In the genomic region with DNA sequence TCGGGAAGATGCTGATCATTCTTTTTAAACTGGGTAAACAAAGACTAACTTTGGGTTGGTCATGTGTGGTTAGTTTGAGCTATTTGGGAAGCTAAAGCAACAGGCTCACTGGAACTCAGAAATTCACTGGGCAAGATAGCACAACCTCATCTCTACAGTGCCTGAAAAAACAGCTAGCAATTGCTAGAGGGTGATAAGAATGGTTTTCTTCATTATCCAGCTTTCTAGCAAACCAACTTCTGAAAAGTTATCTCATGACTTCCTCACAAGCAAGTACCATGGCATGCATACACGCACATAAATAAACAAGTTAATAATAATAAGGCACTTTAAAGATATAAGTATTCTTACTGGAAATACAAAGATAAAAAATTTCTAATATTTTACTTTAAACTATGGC, we compare ENCODE assay signal across 18 mouse cellular contexts. TPM values are rescaled to one million over a fixed set of nuclear protein-coding genes. Genes with fewer than 3 reads are reported as not detected.
DNase-seq lines count a peak whose midpoint lies in the region; TF ChIP-seq lines count a peak whose summit lies in the region.
"Had no signal": no experiment of that assay in that cellular context is flagged by ENCODE, and none has a peak within 500 bp of the region (broad histone marks: within the 10 kb centered on the region; RNA-seq: fewer than 3 reads in every experiment).

No protein-coding gene starts in this region.

- peak; percentile 73 to 75 for TF ChIP-seq EP300 in MEL (IDR thresholded peaks at IDR 0.05; ENCODE audit: low read depth in 1 of 2, low read length in 2 of 2)

- no peak for TF ChIP-seq RAD21 in MEL (IDR thresholded peaks at IDR 0.05; ENCODE audit: low read depth, low read length)

- peaks cover 0 to 6% of the 10 kb centered on the region in 2 experiments; a peak in 2 of 4 replicates for H3K4me1 ChIP-seq in MEL (ENCODE audit: control insufficient read depth in 1 of 2, insufficient read depth in 2 of 2, low read length in 2 of 2)

- H3K4me3 ChIP-seq in MEL (ENCODE audit: control insufficient read depth in 1 of 2, insufficient read depth in 1 of 2, low read depth in 2 of 2, low read length in 2 of 2): no peak overlapping the region

- peak; percentile 52 for DNase-seq in MEL (ENCODE audit: low read depth, low spot score)
- DNase-seq in T-cell, adult 2 months (ENCODE audit: low spot score): no peak
- DNase-seq: adrenal gland, adult 2 months; adrenal gland, adult 8-10 months; adrenal gland, postnatal 10 days; adrenal gland, postnatal 14 days; adrenal gland, postnatal 25 days; adrenal gland, postnatal 36 days; B cell, adult 2 months; cerebellum, adult 11 months; cerebellum, adult 11-12 months; cerebellum, adult 18-20 months; cerebellum, adult 2 months; cerebellum, adult 8-10 months; cerebellum, adult 9-10 months had no signal

- H3K36me3 ChIP-seq in MEL (ENCODE audit: control insufficient read depth in 1 of 2, insufficient read depth in 2 of 2, low read length in 2 of 2): peaks cover 8 to 27% of the 10 kb centered on the region in 2 experiments

- H3K9me3 ChIP-seq in MEL (replicated peaks; ENCODE audit: insufficient read depth, low read length): no peaks in the 10 kb centered on the region
- H3K9me3 ChIP-seq: G1E had no signal

- TF ChIP-seq POLR2A in MEL (IDR thresholded peaks at IDR 0.05; ENCODE audit: control insufficient read depth in 1 of 2, insufficient read depth in 1 of 2, low read depth in 1 of 2, low read length in 2 of 2, poor library complexity in 1 of 2): no peak

- no peaks in the 10 kb centered on the region for H3K27me3 ChIP-seq in MEL (ENCODE audit: control insufficient read depth in 1 of 2, insufficient read depth in 2 of 2, low read length in 2 of 2)
- H3K27me3 ChIP-seq: CH12.LX, Patski had no signal

- H3K27ac ChIP-seq in MEL (ENCODE audit: control insufficient read depth, low read depth, low read length): no peak overlapping the region

- H3K9ac ChIP-seq in MEL (ENCODE audit: control insufficient read depth, low read depth, low read length, poor library complexity, severe bottlenecking): no peak overlapping the region

- no peak for TF ChIP-seq CTCF in MEL (IDR thresholded peaks at IDR 0.05 in 2 of 3, conservative IDR thresholded peaks at IDR 0.05 in 1 of 3; ENCODE audit: control insufficient read depth in 1 of 3, insufficient read depth in 1 of 3, low read depth in 2 of 3, low read length in 3 of 3, poor library complexity in 1 of 3, severe bottlenecking in 1 of 3)

- H3K79me2 ChIP-seq in MEL (ENCODE audit: control insufficient read depth, insufficient read depth, low read length, poor library complexity): no peaks in the 10 kb centered on the region

TF ChIP-seq in MEL, 35 proteins besides CTCF, POLR2A, EP300 and RAD21:
- TF ChIP-seq ELF1 (IDR thresholded peaks at IDR 0.05; ENCODE audit: low read depth, low read length) (no peak), ZKSCAN1 (IDR thresholded peaks at IDR 0.05; ENCODE audit: low read depth, low read length) (no peak), CHD1 (IDR thresholded peaks at IDR 0.05; ENCODE audit: low read depth, low read length) (no peak), GABPA (IDR thresholded peaks at IDR 0.05; ENCODE audit: low read depth, low read length) (no peak), TCF12 (IDR thresholded peaks at IDR 0.05; ENCODE audit: low read depth, low read length) (peak; percentile 50; the same call in 1 of the 2 replicates), USF2 (IDR thresholded peaks at IDR 0.05; ENCODE audit: borderline replicate concordance in 1 of 2, insufficient read depth in 1 of 2, low read depth in 1 of 2, low read length in 2 of 2) (no peak), ZC3H11A (IDR thresholded peaks at IDR 0.05; ENCODE audit: low read depth, low read length) (no peak), BHLHE40 (IDR thresholded peaks at IDR 0.05; ENCODE audit: borderline replicate concordance, low read depth, low read length) (no peak), SMC3 (IDR thresholded peaks at IDR 0.05; ENCODE audit: low read depth, low read length) (no peak), MEF2A (IDR thresholded peaks at IDR 0.05; ENCODE audit: extremely low read depth, insufficient replicate concordance, low read depth, low read length, poor library complexity, severe bottlenecking) (no peak), SIN3A (IDR thresholded peaks at IDR 0.05; ENCODE audit: low read length) (peak; percentile 41; the same call in 1 of the 2 replicates), E2F4 (IDR thresholded peaks at IDR 0.05; ENCODE audit: borderline replicate concordance, low read depth, low read length) (no peak), MAFK (IDR thresholded peaks at IDR 0.05; ENCODE audit: borderline replicate concordance, low read depth, low read length) (no peak), ZMIZ1 (IDR thresholded peaks at IDR 0.05; ENCODE audit: low read depth, low read length) (no peak), HCFC1 (IDR thresholded peaks at IDR 0.05; ENCODE audit: low read depth, low read length) (no peak), GATA1 (IDR thresholded peaks at IDR 0.05; ENCODE audit: low read depth, low read length) (peak; percentile 80), UBTF (IDR thresholded peaks at IDR 0.05; ENCODE audit: borderline replicate concordance, insufficient read depth, low read depth, low read length) (no peak), POLR2AphosphoS2 (IDR thresholded peaks at IDR 0.05; ENCODE audit: low read length) (no peak), MYC (IDR thresholded peaks at IDR 0.05; ENCODE audit: low read depth, low read length) (no peak), USF1 (IDR thresholded peaks at IDR 0.05; ENCODE audit: low read depth, low read length) (no peak), TAL1 (IDR thresholded peaks at IDR 0.05; ENCODE audit: low read length) (no peak; the same call in 1 of the 2 replicates), MXI1 (IDR thresholded peaks at IDR 0.05; ENCODE audit: low read depth, low read length) (no peak), NRF1 (IDR thresholded peaks at IDR 0.05; ENCODE audit: insufficient read depth, low read depth, low read length, poor library complexity, severe bottlenecking) (no peak), ETS1 (IDR thresholded peaks at IDR 0.05; ENCODE audit: low read depth, low read length) (peak; percentile 43; the same call in 1 of the 2 replicates), ZNF384 (IDR thresholded peaks at IDR 0.05; ENCODE audit: low read depth, low read length) (0 out of 2 replicates have a peak, but pooled peaks have one; percentile 17), MAZ (IDR thresholded peaks at IDR 0.05; ENCODE audit: low read depth, low read length) (no peak), CHD2 (IDR thresholded peaks at IDR 0.05; ENCODE audit: low read length) (no peak), RCOR1 (IDR thresholded peaks at IDR 0.05; ENCODE audit: low read depth, low read length) (peak; percentile 54; the same call in 1 of the 2 replicates), MAX (IDR thresholded peaks at IDR 0.05; ENCODE audit: low read length) (no peak), MYB (IDR thresholded peaks at IDR 0.05; ENCODE audit: low read depth, low read length) (no peak), TBP (IDR thresholded peaks at IDR 0.05; ENCODE audit: low read depth, low read length) (peak; percentile 84), JUND (IDR thresholded peaks at IDR 0.05; ENCODE audit: low read depth, low read length) (no peak), KAT2A (conservative IDR thresholded peaks at IDR 0.05; ENCODE audit: low read depth, low read length) (no peak), POLR2AphosphoS5 (IDR thresholded peaks at IDR 0.05; ENCODE audit: borderline replicate concordance, low read depth, low read length) (no peak), NELFE (IDR thresholded peaks at IDR 0.05; ENCODE audit: low read depth, low read length) (no peak)

RNA-seq across cellular contexts. Expression of a gene that starts 23.7 kb away (rescaled TPM):
- 7.0 and 7.6 TPM in 2 replicates for total RNA-seq in MEL (2012; rRNA removed)
- 1 to 10 TPM in 1 of 2 experiments, not detected in 1; 8.3 TPM for polyA plus RNA-seq in MEL (2012; ENCODE audit: insufficient read depth in 1 of 2, insufficient read length in 2 of 2, low read depth in 1 of 2, low replicate concordance in 2 of 2, missing spikeins in 1 of 2)
